Mouse (Mus musculus) cortical plate, adult 2 months (tissue): Measurements from ENCODE around the gene Nek2.

Experiments
- CTCF ChIP-seq: fragments of 200-500 bp; IDR thresholded peaks from 2 replicates; pipeline ENCODE4 v1.5.1; 2011; ENCODE audit warnings: mild to moderate bottlenecking, control low read depth, low read length; ENCODE audit not compliant: insufficient read depth; ENCODE audit errors: extremely low read depth
- POLR2A ChIP-seq: fragments of 200-500 bp; IDR thresholded peaks from 2 replicates; pipeline ENCODE4 v1.6.1; 2011; ENCODE audit warnings: mild to moderate bottlenecking, low read length, control low read depth; ENCODE audit not compliant: insufficient read depth; ENCODE audit errors: extremely low read depth

DNA sequence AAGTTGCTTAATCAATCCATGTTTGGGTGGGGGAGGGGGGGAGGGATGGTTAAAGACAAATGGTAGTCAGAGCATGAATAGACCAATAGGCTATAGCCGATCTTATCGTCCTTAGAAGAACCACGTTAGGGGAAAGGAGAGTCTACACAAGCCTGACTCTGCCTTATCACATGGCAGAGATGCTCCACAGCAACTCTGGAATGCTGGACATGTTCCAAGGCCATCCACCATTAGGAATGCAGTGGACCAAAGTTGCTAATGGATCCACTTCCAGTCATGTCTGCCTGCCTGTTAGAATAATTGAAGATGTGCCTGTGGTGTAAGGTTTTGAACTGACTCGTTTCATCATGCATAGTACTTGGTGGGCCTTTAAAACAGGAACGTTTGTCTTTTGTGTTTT is 40.0 kb downstream of the Nek2 start:
- TF ChIP-seq POLR2A (no peak), CTCF (no peak)
